Mouse (Mus musculus) bone marrow, adult 2 months (tissue): Measurements from ENCODE around the gene St8sia4.

ENCODE experiments used
- CTCF ChIP-seq: fragments of 200-500 bp; IDR thresholded peaks from 2 replicates; pipeline ENCODE4 v1.5.1; 2011; ENCODE audit warnings: low read length, control low read depth; ENCODE audit not compliant: control insufficient read depth, insufficient read depth
- POLR2A ChIP-seq: fragments of 200-500 bp; IDR thresholded peaks from 2 replicates; pipeline ENCODE4 v1.6.1; 2011; ENCODE audit warnings: low read depth, mild to moderate bottlenecking, control low read depth, low read length, borderline replicate concordance; ENCODE audit not compliant: control insufficient read depth

DNA sequence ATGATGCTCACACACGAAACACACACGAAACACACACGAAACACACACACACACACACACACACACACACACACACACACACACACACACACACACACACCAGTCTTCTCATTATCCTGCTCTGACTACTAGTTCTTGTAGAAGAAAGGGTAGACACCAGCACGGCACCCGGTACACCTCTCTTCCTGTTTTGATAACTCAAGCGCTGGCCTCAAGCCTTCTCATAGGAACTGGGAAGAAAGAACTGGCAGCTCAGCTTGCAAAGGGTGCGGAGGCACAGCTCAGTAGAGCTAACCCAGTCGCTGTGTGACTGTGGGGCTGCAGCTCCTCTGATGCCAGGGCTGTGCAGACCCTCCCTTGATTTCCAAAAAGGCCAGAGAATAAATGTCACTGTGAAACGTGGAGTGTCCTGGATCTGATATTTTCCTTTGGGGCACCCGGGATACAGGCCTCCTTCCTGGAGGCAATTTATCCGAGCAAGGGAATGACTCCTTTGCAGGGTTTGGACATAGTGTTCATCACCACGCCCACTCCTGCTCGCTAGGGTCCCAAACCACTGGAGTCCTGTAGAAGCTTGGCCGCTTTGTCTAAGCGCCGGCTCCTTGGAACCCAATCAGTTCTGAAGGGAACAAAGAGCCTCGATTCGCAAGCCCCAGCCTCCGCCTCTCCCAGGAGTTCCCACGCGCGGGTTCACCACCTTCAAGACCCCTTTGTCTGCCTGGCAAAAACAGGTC lies 2.2 kb downstream of the St8sia4 start:
- TF ChIP-seq POLR2A (no peak), CTCF (no peak)
